Mouse (Mus musculus): ENCODE measurements around the gene Usp21.

DNA sequence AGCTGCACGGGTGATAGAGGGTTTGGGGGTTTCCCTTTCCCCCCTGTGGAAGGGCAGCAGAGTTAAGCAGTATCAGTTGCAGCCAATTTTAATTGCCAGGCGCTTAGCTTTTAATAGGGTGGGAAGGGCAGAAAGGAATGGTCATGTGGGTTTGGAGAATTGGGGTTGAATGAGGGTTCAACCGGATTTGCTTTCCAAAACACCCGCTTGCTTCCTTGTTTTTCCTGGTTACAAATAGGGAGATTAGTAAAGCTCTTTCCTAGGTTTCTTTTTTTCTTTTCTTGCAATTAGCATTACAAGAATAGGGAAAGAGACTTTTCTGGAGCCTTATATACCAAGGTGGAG, 42.4 kb upstream of the Usp21 start:
- TF ChIP-seq CTCF (conservative IDR thresholded peaks at IDR 0.05; ENCODE audit: low read length): no peak
- TF ChIP-seq POU5F1 (IDR thresholded peaks at IDR 0.05; ENCODE audit: borderline replicate concordance, low read length): no peak
- TF ChIP-seq NANOG (IDR thresholded peaks at IDR 0.05; ENCODE audit: borderline replicate concordance, low read length): no peak

All from E14TG2a.4 (cell line).